Mouse (Mus musculus): ENCODE results near the gene Arpc5l.
A peak's percentile ranks its signal among the peaks of the same experiment; 100 is the strongest.

GRCm38 (mm10) chr2:38997386-38998374 lies 7.5 kb upstream of the Arpc5l start, which contains the start of gene Wdr38:
- TF ChIP-seq CTCF (IDR thresholded peaks at IDR 0.05; ENCODE audit: borderline replicate concordance, insufficient read depth, low read length) (peak; percentile 81), POLR2A (IDR thresholded peaks at IDR 0.05; ENCODE audit: low read depth, low read length) (peak; percentile 55)
